ENCODE assay signal across 8 mouse cellular contexts in genomic region chr14:55635523-55636007, GRCm38 (mm10). TPM values are rescaled to one million over a fixed set of nuclear protein-coding genes. Genes with fewer than 3 reads are reported as not detected.
DNase-seq lines count a peak whose midpoint lies in the region; ATAC-seq lines count a peak whose summit lies in the region.

Ipo4 (minus strand) TSS chr14:55635957.

- H3K27me3 ChIP-seq in heart, embryonic 13.5 days (replicated peaks) = no peaks in the 10 kb centered on the region
- H3K27me3 ChIP-seq in liver, embryonic 12.5 days (replicated peaks) = no peaks in the 10 kb centered on the region
- no peaks in the 10 kb centered on the region for H3K27me3 ChIP-seq in stomach, embryonic 15.5 days (replicated peaks)

- H3K27ac ChIP-seq in heart, embryonic 13.5 days (replicated peaks) = peak within 1 kb of the TSS; percentile 70
- H3K27ac ChIP-seq in liver, embryonic 12.5 days = peak within 1 kb of the TSS; percentile 66
- peak within 1 kb of the TSS; percentile 67 for H3K27ac ChIP-seq in stomach, embryonic 15.5 days

- peak; percentile 80 for ATAC-seq in erythroid progenitor cell, adult 5-6 weeks (replicated peaks; ENCODE audit: low FRiP score, poor library complexity, severe bottlenecking)
- 0 out of 2 replicates have a peak, but pooled peaks have one; percentile 56 for ATAC-seq in heart, embryonic 13.5 days (ENCODE audit: extremely low read depth, insufficient number of reproducible peaks, low FRiP score, low TSS enrichment)
- ATAC-seq in liver, embryonic 12.5 days = peak; percentile 81
- peak; percentile 85 for ATAC-seq in stomach, embryonic 15.5 days (ENCODE audit: insufficient read depth, low FRiP score, low read depth)

- H3K4me1 ChIP-seq in heart, embryonic 13.5 days = peaks cover 19% of the 10 kb centered on the region
- peaks cover 27% of the 10 kb centered on the region for H3K4me1 ChIP-seq in liver, embryonic 12.5 days
- peaks cover 9% of the 10 kb centered on the region; the same call in 1 of the 2 replicates for H3K4me1 ChIP-seq in stomach, embryonic 15.5 days

- WGBS in heart, embryonic 13.5 days = 1% methylated on average over 33 of the region's 33 CpGs
- WGBS in liver, embryonic 12.5 days (ENCODE audit: insufficient replicate concordance) = 1% methylated on average over 33 of the region's 33 CpGs
- WGBS in stomach, embryonic 15.5 days = 1% methylated on average over 33 of the region's 33 CpGs

- H3K9ac ChIP-seq in heart, embryonic 13.5 days = peak within 1 kb of the TSS; percentile 87
- H3K9ac ChIP-seq in liver, embryonic 12.5 days = peak within 1 kb of the TSS; percentile 67
- peak within 1 kb of the TSS; percentile 49 for H3K9ac ChIP-seq in stomach, embryonic 15.5 days

- DNase-seq in CD4-positive helper T cell, adult 2 months (ENCODE audit: low read depth, low spot score) = peak; percentile 93
- DNase-seq in brain, embryonic 18.5 days (ENCODE audit: low read depth, low spot score) = peak; percentile 76
- peak; percentile 94 for DNase-seq in kidney, postnatal 10 days
- DNase-seq in natural killer cell, adult 2 months (ENCODE audit: low spot score in 2 of 2) = peak; percentile 67 to 78

- peak within 1 kb of the TSS; percentile 88 for H3K4me2 ChIP-seq in heart, embryonic 13.5 days
- H3K4me2 ChIP-seq in liver, embryonic 12.5 days = peak within 1 kb of the TSS; percentile 97
- H3K4me2 ChIP-seq in stomach, embryonic 15.5 days = peak within 1 kb of the TSS; percentile 83

- H3K9me3 ChIP-seq in heart, embryonic 13.5 days = no peaks in the 10 kb centered on the region
- no peaks in the 10 kb centered on the region for H3K9me3 ChIP-seq in liver, embryonic 12.5 days (replicated peaks)
- H3K9me3 ChIP-seq in stomach, embryonic 15.5 days = no peaks in the 10 kb centered on the region

- peak within 1 kb of the TSS; percentile 75 for H3K4me3 ChIP-seq in heart, embryonic 13.5 days
- peak within 1 kb of the TSS; percentile 69 for H3K4me3 ChIP-seq in liver, embryonic 12.5 days
- peak within 1 kb of the TSS; percentile 74 for H3K4me3 ChIP-seq in stomach, embryonic 15.5 days (replicated peaks)

- peaks cover 85% of the 10 kb centered on the region for H3K36me3 ChIP-seq in heart, embryonic 13.5 days
- H3K36me3 ChIP-seq in liver, embryonic 12.5 days = peaks cover 86% of the 10 kb centered on the region
- peaks cover 57% of the 10 kb centered on the region for H3K36me3 ChIP-seq in stomach, embryonic 15.5 days

RNA-seq across cellular contexts. Expression of gene Ipo4, which starts in this region (rescaled TPM):
- total RNA-seq in erythroid progenitor cell, adult 5-6 weeks (2015; ENCODE audit: low replicate concordance) = 29.9 and 46.5 TPM in 2 replicates
- total RNA-seq in erythroid progenitor cell, adult 5-6 weeks (2017; ENCODE audit: low replicate concordance) = 18.1 and 53.9 TPM in 2 replicates
- 64.8 and 67.1 TPM in 2 replicates for polyA plus RNA-seq in heart, embryonic 13.5 days (2015; fragmentation: Nextera tagmentation; extraction: Ambion mirVana)
- 46.0 and 48.8 TPM in 2 replicates for polyA plus RNA-seq in liver, embryonic 12.5 days (2016; fragmentation: Nextera tagmentation; extraction: Ambion mirVana)
- polyA plus RNA-seq in stomach, embryonic 15.5 days (2015; fragmentation: Nextera tagmentation; extraction: Ambion mirVana) = 81.1 and 82.4 TPM in 2 replicates

Comparison
In these comparisons a context has a peak if more than half of its experiments do, and no peak if none do; other contexts are left out.
1. Peak in every context shown above with its lines: DNase-seq, ATAC-seq, H3K4me3 ChIP-seq and H3K27ac ChIP-seq.